Mouse (Mus musculus) embryonic facial prominence, embryonic 11.5 days (tissue): ENCODE measurements around the gene Epx. TPM values are rescaled to one million over a fixed set of nuclear protein-coding genes. Genes with fewer than 3 reads are reported as not detected.
"Not testable (repeated sequence)": the region's sequence is repeated elsewhere in the genome, so short reads cannot be mapped to it uniquely, and the experiment has no call there.

Experiments
- ATAC-seq: fragments of 200-750 bp; cut with Nextera tagmentation; replicated peaks from 2 replicates; pipeline ENCODE4 v1.8.0; 2017; ENCODE audit warnings: low read depth; ENCODE audit not compliant: insufficient number of reproducible peaks, low FRiP score, low TSS enrichment
- DNase-seq: peaks from one replicate; pipeline ENCODE4 v3.0.0-alpha.2; 2015; ENCODE audit warnings: low spot score
- H3K27ac ChIP-seq: fragments of 300-500 bp; sonication (generic); replicated peaks from 2 replicates; pipeline ENCODE4 v1.5.1; 2014; ENCODE audit warnings: mild to moderate bottlenecking, low read depth, low read length, control low read depth
- H3K27me3 ChIP-seq: fragments of 300-500 bp; sonication (generic); 2 replicates; pipeline ENCODE4 v1.6.1; 2014; ENCODE audit warnings: mild to moderate bottlenecking, low read length, moderate library complexity, mixed read lengths; ENCODE audit not compliant: control insufficient read depth, insufficient read depth
- H3K36me3 ChIP-seq: fragments of 300-500 bp; sonication (generic); replicated peaks from 2 replicates; pipeline ENCODE4 v1.6.1; 2014; ENCODE audit warnings: low read depth, mild to moderate bottlenecking, low read length, moderate library complexity, mixed read lengths; ENCODE audit not compliant: control insufficient read depth, insufficient read depth
- H3K4me1 ChIP-seq: fragments of 300-500 bp; sonication (generic); 2 replicates; pipeline ENCODE4 v1.6.1; 2014; ENCODE audit warnings: low read length, mixed read lengths; ENCODE audit not compliant: control insufficient read depth, insufficient read depth
- H3K4me2 ChIP-seq: fragments of 300-500 bp; sonication (generic); 2 replicates; pipeline ENCODE4 v1.6.1; 2014; ENCODE audit warnings: low read depth, mild to moderate bottlenecking, control low read depth, low read length, moderate library complexity
- H3K4me3 ChIP-seq: fragments of 300-500 bp; sonication (generic); 2 replicates; pipeline ENCODE4 v1.5.1; 2014; ENCODE audit warnings: low read depth, low read length, control low read depth
- H3K9ac ChIP-seq: fragments of 300-500 bp; sonication (generic); replicated peaks from 2 replicates; pipeline ENCODE4 v1.6.1; 2014; ENCODE audit warnings: mild to moderate bottlenecking, control low read depth, low read length
- H3K9me3 ChIP-seq: fragments of 300-500 bp; sonication (generic); replicated peaks from 2 replicates; pipeline ENCODE4 v1.6.1; 2016; ENCODE audit warnings: mild to moderate bottlenecking, low read length, inconsistent platforms, mixed read lengths; ENCODE audit not compliant: control insufficient read depth
- WGBS: fragments of 180-500 bp; shearing (Covaris S2); extraction: QIAGEN DNeasy Blood & Tissue Kit; methylation state at CpG from one replicate; pipeline ENCODE4 v1.1.7; 2014; 5-methylcytosine and 5-hydroxymethylcytosine counted together
- polyA plus RNA-seq: library from polyadenylated mRNA; unstranded; fragments of >200 nt; fragmentation: Nextera tagmentation; extraction: Ambion mirVana; gene quantifications from 2 replicates; pipeline ENCODE4 v1.2.1, GENCODE M21; 2014

Gene Epx
- polyA plus RNA-seq, 1 experiment from 2014 or later: 0.17 TPM

- Histone ChIP-seq H3K9ac (no peak overlapping the region), H3K4me2 (no peak overlapping the region), H3K36me3 (no peaks in the 10 kb centered on the region), H3K27ac (no peak overlapping the region), H3K27me3 (no peaks in the 10 kb centered on the region), H3K9me3 (no peaks in the 10 kb centered on the region), H3K4me3 (no peak overlapping the region), H3K4me1 (no peaks in the 10 kb centered on the region)
- DNase-seq: peak; percentile 58
- 44% methylated on average over 5 of the region's 5 CpGs for WGBS
- ATAC-seq: no peak
Observed at GRCm38 (mm10) chr11:87883493-87883892, 8.2 kb upstream of the Epx start.

- no peaks in the 10 kb centered on the region for H3K4me1 ChIP-seq
- no peaks in the 10 kb centered on the region for H3K9me3 ChIP-seq
- no peak overlapping the region for H3K4me2 ChIP-seq
- H3K27ac ChIP-seq: no peak overlapping the region
- H3K9ac ChIP-seq: no peak overlapping the region
- H3K27me3 ChIP-seq: no peaks in the 10 kb centered on the region; the same call in 1 of the 2 replicates
- no peak overlapping the region for H3K4me3 ChIP-seq
- no peaks in the 10 kb centered on the region for H3K36me3 ChIP-seq
- DNase-seq: no peak
- ATAC-seq: no peak
- WGBS: 65% methylated on average over 4 of the region's 4 CpGs
Observed at GRCm38 (mm10) chr11:87881714-87882113, 6.4 kb upstream of the Epx start.

- Histone ChIP-seq H3K9me3 (no peaks in the 10 kb centered on the region), H3K27me3 (no peaks in the 10 kb centered on the region; the same call in 1 of the 2 replicates), H3K4me1 (no peaks in the 10 kb centered on the region), H3K4me3 (no peak overlapping the region), H3K36me3 (no peaks in the 10 kb centered on the region), H3K27ac (no peak overlapping the region), H3K9ac (no peak overlapping the region), H3K4me2 (no peak overlapping the region)
- no peak for DNase-seq
- 79% methylated on average over 9 of the region's 9 CpGs for WGBS
- no peak for ATAC-seq
Observed at GRCm38 (mm10) chr11:87879826-87880225, 4.5 kb upstream of the Epx start.

- Histone ChIP-seq H3K9me3 (no peaks in the 10 kb centered on the region), H3K27me3 (no peaks in the 10 kb centered on the region), H3K27ac (no peak overlapping the region), H3K4me1 (no peaks in the 10 kb centered on the region), H3K4me2 (no peak overlapping the region), H3K36me3 (no peaks in the 10 kb centered on the region), H3K9ac (no peak overlapping the region), H3K4me3 (no peak overlapping the region)
- ATAC-seq: no peak
- 53% methylated on average over 8 of the region's 8 CpGs for WGBS
- no peak for DNase-seq
Observed at GRCm38 (mm10) chr11:87871766-87872165, 3.6 kb downstream of the Epx start.

GRCm38 (mm10) chr11:87870096-87870495, 5.2 kb downstream of the Epx start:
- no peaks in the 10 kb centered on the region for H3K27me3 ChIP-seq
- 70% methylated on average over 2 of the region's 2 CpGs for WGBS
- H3K4me3 ChIP-seq: no peak overlapping the region
- no peaks in the 10 kb centered on the region for H3K9me3 ChIP-seq
- no peak overlapping the region for H3K9ac ChIP-seq
- no peaks in the 10 kb centered on the region for H3K4me1 ChIP-seq
- DNase-seq (peak; percentile 2), ATAC-seq (no peak)
- H3K27ac ChIP-seq: no peak overlapping the region
- no peak overlapping the region for H3K4me2 ChIP-seq
- H3K36me3 ChIP-seq: no peaks in the 10 kb centered on the region

GRCm38 (mm10) chr11:87866891-87867290, 8.4 kb downstream of the Epx start:
- ATAC-seq, H3K4me2 ChIP-seq, H3K9ac ChIP-seq, H3K36me3 ChIP-seq, H3K4me3 ChIP-seq, H3K27ac ChIP-seq, DNase-seq, H3K27me3 ChIP-seq, H3K4me1 ChIP-seq, H3K9me3 ChIP-seq: not testable (repeated sequence)
- 100% methylated on average over 1 of the region's 2 CpGs for WGBS

- 94% methylated on average over 13 of the region's 13 CpGs for WGBS
- DNase-seq: no peak
Observed at GRCm38 (mm10) chr11:87862805-87863204, 12.5 kb downstream of the Epx start.

GRCm38 (mm10) chr11:87860426-87860825, 14.9 kb downstream of the Epx start:
- H3K27me3 ChIP-seq: no peaks in the 10 kb centered on the region

More at GRCm38 (mm10) chr11:87862805-87863204, 12.5 kb downstream of the Epx start:
- no peaks in the 10 kb centered on the region for H3K4me1 ChIP-seq
- no peak overlapping the region for H3K27ac ChIP-seq
- no peak overlapping the region for H3K9ac ChIP-seq
- ATAC-seq: no peak
- no peaks in the 10 kb centered on the region for H3K27me3 ChIP-seq
- H3K36me3 ChIP-seq: no peaks in the 10 kb centered on the region; the same call in 1 of the 2 replicates
- no peak overlapping the region for H3K4me3 ChIP-seq
- H3K4me2 ChIP-seq: no peak overlapping the region
- no peaks in the 10 kb centered on the region for H3K9me3 ChIP-seq

More at GRCm38 (mm10) chr11:87860426-87860825, 14.9 kb downstream of the Epx start:
- Histone ChIP-seq H3K36me3 (no peaks in the 10 kb centered on the region; the same call in 1 of the 2 replicates), H3K4me1 (no peaks in the 10 kb centered on the region), H3K9me3 (no peaks in the 10 kb centered on the region), H3K4me2 (no peak overlapping the region), H3K4me3 (no peak overlapping the region), H3K9ac (no peak overlapping the region), H3K27ac (no peak overlapping the region)
- WGBS: 81% methylated on average over 9 of the region's 9 CpGs
- DNase-seq (no peak), ATAC-seq (no peak)
